Mouse (Mus musculus): ENCODE data around the gene Opcml. TPM values are rescaled to one million over a fixed set of nuclear protein-coding genes. Genes with fewer than 3 reads are reported as not detected.

The Opcml gene
- total and polyA plus RNA-seq, 2 experiments from 2014 or later = 48.3 to 140 TPM

DNA sequence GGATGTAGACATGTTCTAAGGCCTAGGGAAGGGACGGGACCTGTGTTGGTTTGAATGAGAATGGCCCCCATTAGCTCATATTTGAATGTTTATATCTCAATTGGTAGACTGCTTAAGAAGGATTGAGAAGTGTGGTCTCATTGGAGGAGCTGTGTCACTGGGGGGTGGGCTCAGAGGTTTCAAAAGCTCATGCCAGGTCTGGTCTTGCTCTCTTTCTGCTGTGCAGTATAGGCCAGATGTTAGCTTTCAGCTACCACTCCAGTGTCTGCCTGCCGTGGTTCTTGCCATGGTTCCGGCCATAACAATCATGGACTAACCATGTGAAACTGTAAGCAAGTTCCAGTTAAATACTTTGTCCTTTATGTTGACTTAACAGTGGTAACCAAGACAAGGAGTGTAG is 11.2 kb downstream of the Opcml start:
- WGBS = 92% methylated on average over 3 of the region's 3 CpGs

DNA sequence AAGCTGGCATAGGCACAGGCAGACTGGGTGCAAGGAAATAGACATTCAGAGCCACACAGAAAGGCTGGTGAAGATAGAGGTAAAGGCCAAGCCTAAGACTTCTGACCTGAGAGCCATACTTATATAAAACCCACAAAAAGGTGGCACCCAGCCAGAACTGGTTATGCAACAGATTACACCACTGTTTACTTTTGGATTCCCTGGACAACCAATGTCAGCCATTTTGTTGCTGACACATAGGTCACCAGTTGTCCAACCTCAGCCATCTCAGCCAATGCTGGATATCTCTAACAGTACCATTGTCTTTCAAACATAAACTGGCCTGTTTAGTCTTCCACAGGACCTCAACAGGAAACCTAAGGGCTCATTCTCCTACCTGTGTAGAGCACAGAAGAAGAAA is 11.8 kb downstream of the Opcml start:
- DNase-seq = no peak
- no peak overlapping the region for H3K27ac ChIP-seq (ENCODE audit: low read depth, low read length)
- no peaks in the 10 kb centered on the region for H3K36me3 ChIP-seq (ENCODE audit: insufficient read depth)
- no peaks in the 10 kb centered on the region for H3K27me3 ChIP-seq (ENCODE audit: insufficient read depth, low read length)
- no peaks in the 10 kb centered on the region; the same call in 1 of the 2 replicates for H3K4me1 ChIP-seq (ENCODE audit: insufficient read depth)
- no peak for ATAC-seq
- no peak overlapping the region for H3K4me3 ChIP-seq (ENCODE audit: low read depth, low read length)
- H3K4me2 ChIP-seq (ENCODE audit: low read depth) = no peak overlapping the region
- H3K9ac ChIP-seq = no peak overlapping the region
- no peaks in the 10 kb centered on the region for H3K9me3 ChIP-seq (ENCODE audit: low read length)
- TF ChIP-seq CTCF (IDR thresholded peaks at IDR 0.05; ENCODE audit: low read depth) = no peak

More for the DNA sequence above, 11.2 kb downstream of the Opcml start:
- Histone ChIP-seq H3K9ac (no peak overlapping the region), H3K27ac (ENCODE audit: low read depth, low read length) (no peak overlapping the region), H3K9me3 (ENCODE audit: low read length) (no peaks in the 10 kb centered on the region), H3K36me3 (ENCODE audit: insufficient read depth) (no peaks in the 10 kb centered on the region), H3K4me1 (ENCODE audit: insufficient read depth) (no peaks in the 10 kb centered on the region; the same call in 1 of the 2 replicates), H3K27me3 (ENCODE audit: insufficient read depth, low read length) (no peaks in the 10 kb centered on the region), H3K4me3 (ENCODE audit: low read depth, low read length) (no peak overlapping the region), H3K4me2 (ENCODE audit: low read depth) (no peak overlapping the region)
- no peak for TF ChIP-seq CTCF (IDR thresholded peaks at IDR 0.05; ENCODE audit: low read depth)
- no peak for DNase-seq
- ATAC-seq = no peak

DNA sequence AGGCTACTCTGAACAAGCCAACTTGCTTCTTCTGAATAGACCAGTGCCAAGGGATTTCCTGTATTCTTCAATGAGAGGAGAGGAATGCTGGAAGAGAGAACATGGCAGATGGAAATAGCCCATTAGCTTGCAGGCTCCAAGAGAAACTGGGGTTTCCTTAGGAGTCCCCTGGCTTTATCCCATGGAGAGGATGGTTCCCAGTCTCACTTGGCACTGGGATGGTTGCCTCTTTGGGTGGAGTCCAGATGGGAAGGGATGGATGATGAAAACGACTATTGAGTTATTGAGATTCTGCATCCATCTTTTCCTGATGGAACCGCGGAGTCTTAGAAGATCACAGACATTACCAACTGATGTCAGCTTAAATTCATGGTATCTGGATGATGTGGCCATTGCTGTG is 13.9 kb downstream of the Opcml start:
- Histone ChIP-seq H3K36me3 (ENCODE audit: insufficient read depth) (no peaks in the 10 kb centered on the region), H3K27me3 (ENCODE audit: insufficient read depth, low read length) (no peaks in the 10 kb centered on the region), H3K4me2 (ENCODE audit: low read depth) (no peak overlapping the region), H3K27ac (ENCODE audit: low read depth, low read length) (no peak overlapping the region), H3K9me3 (ENCODE audit: low read length) (no peaks in the 10 kb centered on the region), H3K4me1 (ENCODE audit: insufficient read depth) (no peaks in the 10 kb centered on the region; the same call in 1 of the 2 replicates), H3K9ac (no peak overlapping the region), H3K4me3 (ENCODE audit: low read depth, low read length) (no peak overlapping the region)
- DNase-seq (peak; percentile 63), ATAC-seq (no peak; the same call in 1 of the 2 replicates)
- WGBS = 77% methylated on average over 3 of the region's 3 CpGs
- no peak for TF ChIP-seq CTCF (IDR thresholded peaks at IDR 0.05; ENCODE audit: low read depth)

DNA sequence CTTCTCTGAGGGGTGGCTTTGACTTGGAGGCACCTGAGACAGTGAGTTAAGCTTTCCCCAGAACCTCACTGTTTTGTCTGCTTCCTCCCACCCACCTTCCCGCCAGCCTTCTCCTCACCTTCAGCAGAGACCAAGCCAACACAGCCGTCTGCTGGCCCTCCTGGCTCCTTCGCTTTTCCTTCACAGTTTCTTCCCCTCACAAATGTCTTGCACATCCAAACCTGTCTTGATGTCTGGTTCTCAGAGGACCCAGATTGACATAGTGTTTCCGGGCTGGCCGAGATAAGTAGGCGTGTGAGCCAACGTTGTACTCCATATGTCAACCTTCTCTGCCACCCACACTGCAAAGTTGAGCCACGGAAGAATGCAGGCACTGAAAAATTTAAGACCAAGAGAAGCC is 19.2 kb downstream of the Opcml start:
- Histone ChIP-seq H3K4me2 (ENCODE audit: low read depth) (no peak overlapping the region), H3K36me3 (ENCODE audit: insufficient read depth) (no peaks in the 10 kb centered on the region), H3K27ac (ENCODE audit: low read depth, low read length) (no peak overlapping the region), H3K9ac (no peak overlapping the region), H3K4me3 (ENCODE audit: low read depth, low read length) (no peak overlapping the region), H3K27me3 (ENCODE audit: insufficient read depth, low read length) (no peaks in the 10 kb centered on the region), H3K4me1 (ENCODE audit: insufficient read depth) (no peaks in the 10 kb centered on the region), H3K9me3 (ENCODE audit: low read length) (no peaks in the 10 kb centered on the region)
- WGBS = 70% methylated on average over 8 of the region's 8 CpGs
- DNase-seq (peak; percentile 22), ATAC-seq (no peak)
- TF ChIP-seq CTCF (IDR thresholded peaks at IDR 0.05; ENCODE audit: low read depth) = no peak

DNA sequence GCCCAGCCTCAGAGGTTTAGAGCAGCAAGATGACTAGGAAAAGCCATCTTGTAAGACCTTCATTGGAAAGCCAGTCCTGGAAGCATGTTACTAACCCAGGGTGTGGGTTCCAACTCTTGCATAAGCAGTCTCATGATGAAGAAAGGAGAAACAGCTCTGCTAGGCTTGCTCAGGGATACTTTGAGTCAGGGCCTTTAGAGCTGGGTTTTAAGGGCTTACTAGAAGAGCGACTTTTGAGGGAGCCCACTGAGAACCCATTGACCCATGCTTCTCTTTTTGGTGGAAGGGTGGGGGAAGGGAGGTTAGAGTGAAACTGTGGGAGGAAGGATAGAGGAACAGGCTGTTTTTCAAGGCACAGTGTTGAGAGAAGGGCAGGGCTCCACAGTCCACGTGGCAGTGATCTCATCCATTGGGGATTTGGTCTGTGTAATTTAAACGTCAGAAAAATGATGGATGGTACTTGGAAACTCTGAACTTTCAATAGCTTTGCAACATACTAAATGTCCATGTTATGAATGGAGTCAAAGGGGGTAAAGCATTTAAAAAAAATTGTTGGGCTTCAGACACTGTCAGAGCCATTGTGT is 22.7 kb downstream of the Opcml start:
- DNase-seq (no peak), ATAC-seq (no peak)
- H3K27ac ChIP-seq (ENCODE audit: low read depth, low read length) = no peak overlapping the region
- no peaks in the 10 kb centered on the region for H3K4me1 ChIP-seq (ENCODE audit: insufficient read depth)
- H3K9ac ChIP-seq = no peak overlapping the region
- no peaks in the 10 kb centered on the region for H3K36me3 ChIP-seq (ENCODE audit: insufficient read depth)
- H3K27me3 ChIP-seq (ENCODE audit: insufficient read depth, low read length) = no peaks in the 10 kb centered on the region
- H3K4me2 ChIP-seq (ENCODE audit: low read depth) = no peak overlapping the region
- H3K9me3 ChIP-seq (ENCODE audit: low read length) = no peaks in the 10 kb centered on the region
- 47% methylated on average over 3 of the region's 3 CpGs for WGBS
- H3K4me3 ChIP-seq (ENCODE audit: low read depth, low read length) = no peak overlapping the region
- TF ChIP-seq CTCF (IDR thresholded peaks at IDR 0.05; ENCODE audit: low read depth) = no peak

- TF ChIP-seq CTCF (IDR thresholded peaks at IDR 0.05; ENCODE audit: low read depth) = no peak
- H3K27ac ChIP-seq (ENCODE audit: low read depth, low read length) = no peak overlapping the region
- WGBS = 16% methylated on average over 2 of the region's 2 CpGs
- DNase-seq = no peak
- no peaks in the 10 kb centered on the region for H3K36me3 ChIP-seq (ENCODE audit: insufficient read depth)
- H3K9me3 ChIP-seq (ENCODE audit: low read length) = no peaks in the 10 kb centered on the region
- H3K4me3 ChIP-seq (ENCODE audit: low read depth, low read length) = no peak overlapping the region
- H3K27me3 ChIP-seq (ENCODE audit: insufficient read depth, low read length) = no peaks in the 10 kb centered on the region
- no peaks in the 10 kb centered on the region for H3K4me1 ChIP-seq (ENCODE audit: insufficient read depth)
- no peak overlapping the region for H3K9ac ChIP-seq
- no peak overlapping the region for H3K4me2 ChIP-seq (ENCODE audit: low read depth)
- no peak for ATAC-seq
Observed at GRCm38 (mm10) chr9:27814161-27814560, 23.6 kb downstream of the Opcml start.

GRCm38 (mm10) chr9:27821197-27821596 is 30.6 kb downstream of the Opcml start:
- H3K27me3 ChIP-seq (ENCODE audit: insufficient read depth, low read length) = no peaks in the 10 kb centered on the region
- no peak overlapping the region for H3K4me2 ChIP-seq (ENCODE audit: low read depth)
- no peaks in the 10 kb centered on the region for H3K4me1 ChIP-seq (ENCODE audit: insufficient read depth)
- H3K4me3 ChIP-seq (ENCODE audit: low read depth, low read length) = no peak overlapping the region
- H3K9ac ChIP-seq = no peak overlapping the region
- DNase-seq = no peak
- no peaks in the 10 kb centered on the region for H3K36me3 ChIP-seq (ENCODE audit: insufficient read depth)
- H3K9me3 ChIP-seq (ENCODE audit: low read length) = no peaks in the 10 kb centered on the region
- H3K27ac ChIP-seq (ENCODE audit: low read depth, low read length) = no peak overlapping the region
- no peak for ATAC-seq
- TF ChIP-seq CTCF (IDR thresholded peaks at IDR 0.05; ENCODE audit: low read depth) = no peak
- WGBS = 79% methylated on average over 1 of the region's 1 CpGs

Data from forebrain, postnatal 0 days (tissue).